Mouse (Mus musculus) CH12.LX (cell line): ENCODE data around the gene Dusp5. TPM values are rescaled to one million over a fixed set of nuclear protein-coding genes. Genes with fewer than 3 reads are reported as not detected.
"Not testable (repeated sequence)": the region's sequence is repeated elsewhere in the genome, so short reads cannot be mapped to it uniquely, and the experiment has no call there.

Source experiments
- DNase-seq: peaks from one replicate; pipeline ENCODE4 v3.0.0-alpha.2; 2013; ENCODE audit errors: extremely low read depth
- H3K27ac ChIP-seq: 2 replicates; pipeline ENCODE4 v1.5.1; 2012; ENCODE audit warnings: low read depth, mild to moderate bottlenecking, control low read depth, moderate library complexity; ENCODE audit not compliant: insufficient read depth
- H3K27me3 ChIP-seq: replicated peaks from 2 replicates; pipeline ENCODE3; 2012; ENCODE audit warnings: inconsistent platforms
- H3K36me3 ChIP-seq, 2 experiments: replicated peaks in 1 of 2; 2 replicates each; pipeline versions ENCODE3 to v1.6.1; 2012; ENCODE audit warnings: inconsistent platforms in 1 of 2, low read length in 1 of 2, mild to moderate bottlenecking in 1 of 2, mixed read lengths in 1 of 2, moderate library complexity in 1 of 2; ENCODE audit not compliant: control insufficient read depth in 1 of 2, insufficient read depth in 1 of 2
- H3K4me1 ChIP-seq, 2 experiments: 2 replicates each; pipeline ENCODE4 v1.6.1; 2012; ENCODE audit warnings: inconsistent platforms in 1 of 2, moderate library complexity in 1 of 2; ENCODE audit not compliant: insufficient read depth in 2 of 2, control insufficient read depth in 1 of 2
- H3K4me2 ChIP-seq: 2 replicates; pipeline ENCODE4 v1.6.1; 2012; ENCODE audit warnings: low read depth, mild to moderate bottlenecking, control low read depth; ENCODE audit not compliant: poor library complexity, insufficient read depth, severe bottlenecking
- H3K4me3 ChIP-seq, 3 experiments: fragments of 150-350 bp in 1 of 3; sonication (generic) in 1 of 3; replicated peaks in 1 of 3; 2 replicates each; pipeline versions ENCODE3 to v1.5.1; 2011 to 2012; ENCODE audit warnings: low read depth in 2 of 3, low read length in 2 of 3, mild to moderate bottlenecking in 2 of 3, moderate library complexity in 2 of 3, control low read depth in 1 of 3, improper control_type of control experiment in 1 of 3, inconsistent platforms in 1 of 3, mixed read lengths in 1 of 3; ENCODE audit not compliant: poor library complexity in 1 of 3
- H3K79me2 ChIP-seq: replicated peaks from 2 replicates; pipeline ENCODE4 v1.6.1; 2012; ENCODE audit warnings: mild to moderate bottlenecking, moderate library complexity; ENCODE audit not compliant: control insufficient read depth, poor library complexity, insufficient read depth, severe bottlenecking; ENCODE audit errors: extremely low read depth
- H3K9ac ChIP-seq: 2 replicates; pipeline ENCODE4 v1.6.1; 2012; ENCODE audit warnings: low read depth, mild to moderate bottlenecking, control low read depth, moderate library complexity; ENCODE audit not compliant: insufficient read depth
- H3K9me3 ChIP-seq: replicated peaks from 2 replicates; pipeline ENCODE3; 2012; ENCODE audit warnings: low read length, inconsistent platforms, mixed read lengths
- BHLHE40 ChIP-seq: IDR thresholded peaks from 2 replicates; pipeline ENCODE4 v1.6.1; 2011; ENCODE audit warnings: mild to moderate bottlenecking, low read depth, low read length, improper control_type of control experiment
- CHD1 ChIP-seq: IDR thresholded peaks from 2 replicates; pipeline ENCODE4 v1.6.1; 2012; ENCODE audit warnings: low read depth, low read length, improper control_type of control experiment, inconsistent platforms
- CHD2 ChIP-seq: IDR thresholded peaks from 2 replicates; pipeline ENCODE4 v1.6.1; 2011; ENCODE audit warnings: low read length, improper control_type of control experiment
- CTCF ChIP-seq, 2 experiments: IDR thresholded peaks in 1 of 2; conservative IDR thresholded peaks in 1 of 2; 2 replicates each; pipeline ENCODE4 v1.5.1; 2011 to 2012; ENCODE audit warnings: low read depth in 2 of 2, low read length in 2 of 2, improper control_type of control experiment in 1 of 2, inconsistent platforms in 1 of 2, mild to moderate bottlenecking in 1 of 2, moderate library complexity in 1 of 2
- ETS1 ChIP-seq: conservative IDR thresholded peaks from 2 replicates; pipeline ENCODE4 v1.6.1; 2012; ENCODE audit warnings: low read depth, mild to moderate bottlenecking, inconsistent platforms, low read length, improper control_type of control experiment, moderate library complexity
- JUND ChIP-seq: conservative IDR thresholded peaks from 2 replicates; pipeline ENCODE4 v1.6.1; 2011; ENCODE audit warnings: low read depth, low read length, improper control_type of control experiment
- MAFK ChIP-seq: IDR thresholded peaks from 2 replicates; pipeline ENCODE4 v1.6.1; 2011; ENCODE audit warnings: low read length, improper control_type of control experiment; ENCODE audit not compliant: insufficient replicate concordance
- MAX ChIP-seq: IDR thresholded peaks from 2 replicates; pipeline ENCODE4 v1.6.1; 2011; ENCODE audit warnings: low read length, improper control_type of control experiment
- MAZ ChIP-seq: IDR thresholded peaks from 2 replicates; pipeline ENCODE4 v1.6.1; 2012; ENCODE audit warnings: low read depth, mild to moderate bottlenecking, inconsistent platforms, low read length, improper control_type of control experiment, moderate library complexity
- MXI1 ChIP-seq: IDR thresholded peaks from 2 replicates; pipeline ENCODE4 v1.6.1; 2011; ENCODE audit warnings: mild to moderate bottlenecking, low read depth, low read length, improper control_type of control experiment
- MYC ChIP-seq: IDR thresholded peaks from 2 replicates; pipeline ENCODE4 v1.6.1; 2011; ENCODE audit warnings: low read depth, mild to moderate bottlenecking, improper control_type of control experiment, low read length
- NELFE ChIP-seq: IDR thresholded peaks from 2 replicates; pipeline ENCODE4 v1.6.1; 2011; ENCODE audit warnings: low read depth, low read length, improper control_type of control experiment
- POLR2AphosphoS2 ChIP-seq: IDR thresholded peaks from 2 replicates; pipeline ENCODE4 v1.6.1; 2011; ENCODE audit warnings: low read depth, low read length, improper control_type of control experiment
- RAD21 ChIP-seq: IDR thresholded peaks from 2 replicates; pipeline ENCODE4 v1.6.1; 2011; ENCODE audit warnings: low read depth, mild to moderate bottlenecking, low read length, improper control_type of control experiment, moderate library complexity
- SIN3A ChIP-seq: IDR thresholded peaks from 2 replicates; pipeline ENCODE4 v1.6.1; 2012; ENCODE audit warnings: low read length, improper control_type of control experiment, inconsistent platforms
- SMC3 ChIP-seq: IDR thresholded peaks from 2 replicates; pipeline ENCODE4 v1.6.1; 2011; ENCODE audit warnings: low read depth, low read length, improper control_type of control experiment
- TCF12 ChIP-seq: IDR thresholded peaks from 2 replicates; pipeline ENCODE4 v1.6.1; 2014; ENCODE audit warnings: low read depth, mild to moderate bottlenecking, inconsistent platforms, low read length, improper control_type of control experiment
- ZC3H11A ChIP-seq: IDR thresholded peaks from 2 replicates; pipeline ENCODE4 v1.6.1; 2012; ENCODE audit warnings: low read depth, mild to moderate bottlenecking, inconsistent platforms, low read length, improper control_type of control experiment
- ZNF384 ChIP-seq: IDR thresholded peaks from 2 replicates; pipeline ENCODE4 v1.6.1; 2012; ENCODE audit warnings: low read depth, low read length, improper control_type of control experiment, inconsistent platforms
- dilution Hi-C: fragments of 300-500 bp; cut with MboI; formaldehyde crosslinking; loops from 2 replicates; pipeline ENCODE4 v1.14.3; 2020; ENCODE audit warnings: low sequenced_read_pairs; ENCODE audit not compliant: extremely low pct_unique_long_range_greater_than_20kb, extremely low pct_ligation_motif_present
- in situ Hi-C: fragments of 300-500 bp; cut with MboI; formaldehyde crosslinking; loops from 3 replicates; pipeline ENCODE4 v1.14.3; 2019; ENCODE audit warnings: low sequenced_read_pairs, low pct_ligation_motif_present, low pct_unique_long_range_greater_than_20kb, mixed read lengths
- polyA plus RNA-seq: library from polyadenylated mRNA; unstranded; fragments of >175 nt; gene quantifications from 2 replicates; pipeline ENCODE4 v1.2.1, GENCODE M21; 2012; ENCODE audit warnings: low read depth; ENCODE audit not compliant: insufficient read length
- total RNA-seq, 2 experiments: library from RNA; depleted of rRNA; stranded (reverse); fragments of 300-350 nt in 1 of 2; fragments of >200 nt in 1 of 2; gene quantifications; 2 replicates each; pipeline ENCODE4 v1.2.3; 2012 to 2014

The Dusp5 gene
- total and polyA plus RNA-seq, 3 experiments = 10.6 to 18.2 (median 13.2) TPM

- no peak for TF ChIP-seq BHLHE40
- TF ChIP-seq ETS1 = no peak
- Histone ChIP-seq H3K36me3 (no peaks in the 10 kb centered on the region), H3K4me1 (peaks cover 4 to 11% of the 10 kb centered on the region in 2 experiments), H3K4me3 (no peak overlapping the region), H3K27ac (no peak overlapping the region), H3K9me3 (no peaks in the 10 kb centered on the region), H3K27me3 (no peaks in the 10 kb centered on the region), H3K4me2 (no peak overlapping the region), H3K9ac (no peak overlapping the region), H3K79me2 (no peaks in the 10 kb centered on the region)
- dilution Hi-C loops (no loop called here), in situ Hi-C loops (loop anchor here (25.0 kb wide), 1 partner anchor 315 kb away; no protein-coding TSS in a partner anchor)
- no peak for DNase-seq
These were observed 48.3 kb downstream of the Dusp5 start for GRCm38 (mm10) chr19:53577025-53577800.

- 0 out of 2 replicates have a peak overlapping the region, but pooled peaks have one; percentile 45 for H3K4me2 ChIP-seq
- H3K4me3 ChIP-seq = peak overlapping the region in 1 of 3 experiments; percentile 23
- H3K27ac ChIP-seq = no peak overlapping the region
- dilution Hi-C loops = no loop called here
- H3K9me3 ChIP-seq = peaks cover under 1% of the 10 kb centered on the region
- H3K27me3 ChIP-seq = no peaks in the 10 kb centered on the region
- peak; percentile 88 for DNase-seq
- H3K36me3 ChIP-seq = no peaks in the 10 kb centered on the region
- H3K9ac ChIP-seq = no peak overlapping the region
- in situ Hi-C loops = loop anchor here (25.0 kb wide), 1 partner anchor 316 kb away; no protein-coding TSS in a partner anchor
- H3K4me1 ChIP-seq = peaks cover 4 to 11% of the 10 kb centered on the region in 2 experiments
- TF ChIP-seq CHD1 (no peak), SMC3 (peak; percentile 99), TCF12 (no peak), POLR2AphosphoS2 (no peak), CTCF (conservative IDR thresholded peaks at IDR 0.05 in 1 of 2, IDR thresholded peaks at IDR 0.05 in 1 of 2; ENCODE audit: low read depth in 2 of 2, low read length in 2 of 2) (peak; percentile 75 to 93), SIN3A (peak; percentile 37; the same call in 1 of the 2 replicates), JUND (0 out of 2 replicates have a peak, but pooled peaks have one; percentile 37), MXI1 (no peak), MAFK (no peak), MAX (0 out of 2 replicates have a peak, but pooled peaks have one; percentile 51), MYC (0 out of 2 replicates have a peak, but pooled peaks have one; percentile 44), NELFE (peak; percentile 13; the same call in 1 of the 2 replicates), ZC3H11A (peak; percentile 98), CHD2 (no peak), ZNF384 (peak; percentile 83), MAZ (0 out of 2 replicates have a peak, but pooled peaks have one; percentile 35), RAD21 (peak; percentile 100)
- H3K79me2 ChIP-seq = no peaks in the 10 kb centered on the region
These were observed 49.8 kb downstream of the Dusp5 start for GRCm38 (mm10) chr19:53578597-53579252.

DNA sequence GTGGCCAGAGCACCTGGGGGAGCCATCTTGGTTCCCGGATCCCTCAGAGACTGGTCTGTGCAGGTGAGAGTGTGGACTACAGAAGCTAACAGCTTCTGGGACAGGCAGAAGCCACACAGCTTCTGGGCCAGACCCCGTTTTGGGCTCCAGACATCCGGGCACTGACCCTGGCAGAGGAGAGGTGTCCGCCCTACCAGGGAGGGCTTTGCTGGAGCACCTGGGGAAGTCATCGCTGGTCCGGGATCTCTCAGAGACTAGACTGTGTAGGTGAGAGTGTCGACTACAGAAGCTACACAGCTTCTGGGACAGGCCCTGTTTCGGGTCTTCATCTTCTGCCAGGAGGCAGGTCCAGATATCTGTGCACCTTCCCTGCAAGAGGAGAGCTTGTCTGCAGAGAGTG is 51.4 kb downstream of the Dusp5 start:
- dilution Hi-C loops, DNase-seq, H3K27me3 ChIP-seq, H3K36me3 ChIP-seq, H3K9ac ChIP-seq, H3K79me2 ChIP-seq, H3K4me2 ChIP-seq, H3K27ac ChIP-seq, H3K4me3 ChIP-seq: not testable (repeated sequence)
- in situ Hi-C loops = loop anchor here (10.0 to 25.0 kb wide), 2 partner anchors 185 to 318 kb away; partner anchors contain the start of gene Smndc1
- H3K9me3 ChIP-seq = peaks cover 16% of the 10 kb centered on the region
- H3K4me1 ChIP-seq = peaks cover 4 to 11% of the 10 kb centered on the region in 2 experiments
